Mouse (Mus musculus) embryo, embryonic 10 days (tissue): Measurements from ENCODE around the gene Ptger1.

Source experiments
- DNase-seq: peaks from one replicate; pipeline ENCODE4 v3.0.0-alpha.2; 2015; ENCODE audit warnings: low spot score

Ptger1 gene

GRCm38 (mm10) chr8:83665969-83666865, at the start of gene Ptger1:
Gene Ptger1, plus strand, starts transcription at chr8:83666678.
- DNase-seq: no peak

- no peak for DNase-seq
These were observed 49.4 kb upstream of the Ptger1 start for GRCm38 (mm10) chr8:83617111-83617510.

- no peak for DNase-seq
These were observed 47.9 kb upstream of the Ptger1 start for GRCm38 (mm10) chr8:83618566-83618965.

- no peak for DNase-seq
These were observed 46.8 kb upstream of the Ptger1 start for GRCm38 (mm10) chr8:83619568-83620285.

GRCm38 (mm10) chr8:83621691-83622388, 44.6 kb upstream of the Ptger1 start:
- no peak for DNase-seq

GRCm38 (mm10) chr8:83622389-83622989, 44.0 kb upstream of the Ptger1 start:
- DNase-seq: peak; percentile 91

GRCm38 (mm10) chr8:83623549-83623948, 42.9 kb upstream of the Ptger1 start:
- no peak for DNase-seq

GRCm38 (mm10) chr8:83624739-83625138, 41.7 kb upstream of the Ptger1 start:
- peak; percentile 63 for DNase-seq

GRCm38 (mm10) chr8:83625676-83626299, 40.7 kb upstream of the Ptger1 start:
- no peak for DNase-seq

- no peak for DNase-seq
These were observed 34.3 kb upstream of the Ptger1 start for GRCm38 (mm10) chr8:83632083-83632707.

GRCm38 (mm10) chr8:83638856-83639255, 27.6 kb upstream of the Ptger1 start:
- DNase-seq: no peak

- DNase-seq: no peak
These were observed 26.8 kb upstream of the Ptger1 start for GRCm38 (mm10) chr8:83639649-83640048.

- DNase-seq: no peak
These were observed 19.0 kb upstream of the Ptger1 start for GRCm38 (mm10) chr8:83647511-83647910.

GRCm38 (mm10) chr8:83648031-83648430, 18.4 kb upstream of the Ptger1 start:
- DNase-seq: no peak

GRCm38 (mm10) chr8:83649699-83650098, 16.8 kb upstream of the Ptger1 start:
- no peak for DNase-seq

GRCm38 (mm10) chr8:83652030-83652743, 14.3 kb upstream of the Ptger1 start, which contains the start of gene Gipc1:
Gene Gipc1, plus strand, starts transcription at chr8:83652677.
- peak; percentile 98 for DNase-seq

GRCm38 (mm10) chr8:83652744-83653661, 13.5 kb upstream of the Ptger1 start:
- DNase-seq: peak; percentile 22

- no peak for DNase-seq
These were observed 12.8 kb upstream of the Ptger1 start for GRCm38 (mm10) chr8:83653662-83654017.

- no peak for DNase-seq
These were observed 11.8 kb upstream of the Ptger1 start for GRCm38 (mm10) chr8:83654725-83655124.
